Mouse (Mus musculus) lung, postnatal 25 days (tissue): ENCODE data around the gene Nptx2.

Source experiments
- DNase-seq: peaks from one replicate; pipeline ENCODE4 v3.0.0; 2022; ENCODE audit warnings: low spot score

Gene Nptx2

GRCm38 (mm10) chr5:144585100-144585499, 39.4 kb downstream of the Nptx2 start:
- DNase-seq: no peak

GRCm38 (mm10) chr5:144591248-144591880, 45.7 kb downstream of the Nptx2 start:
- DNase-seq: no peak

- no peak for DNase-seq
Measured at GRCm38 (mm10) chr5:144594796-144595195, 49.1 kb downstream of the Nptx2 start.
